Mouse (Mus musculus): ENCODE data around the gene 1700025G04Rik.

- TF ChIP-seq CTCF (IDR thresholded peaks at IDR 0.05; ENCODE audit: low read depth) (no peak), EP300 (optimal IDR thresholded peaks at IDR 0.05) (no peak)
Measured at GRCm38 (mm10) chr1:151953563-151953962, 136.4 kb downstream of the 1700025G04Rik start.
